Comparison of ENCODE assay signal across 8 mouse cellular contexts in the genomic region with DNA sequence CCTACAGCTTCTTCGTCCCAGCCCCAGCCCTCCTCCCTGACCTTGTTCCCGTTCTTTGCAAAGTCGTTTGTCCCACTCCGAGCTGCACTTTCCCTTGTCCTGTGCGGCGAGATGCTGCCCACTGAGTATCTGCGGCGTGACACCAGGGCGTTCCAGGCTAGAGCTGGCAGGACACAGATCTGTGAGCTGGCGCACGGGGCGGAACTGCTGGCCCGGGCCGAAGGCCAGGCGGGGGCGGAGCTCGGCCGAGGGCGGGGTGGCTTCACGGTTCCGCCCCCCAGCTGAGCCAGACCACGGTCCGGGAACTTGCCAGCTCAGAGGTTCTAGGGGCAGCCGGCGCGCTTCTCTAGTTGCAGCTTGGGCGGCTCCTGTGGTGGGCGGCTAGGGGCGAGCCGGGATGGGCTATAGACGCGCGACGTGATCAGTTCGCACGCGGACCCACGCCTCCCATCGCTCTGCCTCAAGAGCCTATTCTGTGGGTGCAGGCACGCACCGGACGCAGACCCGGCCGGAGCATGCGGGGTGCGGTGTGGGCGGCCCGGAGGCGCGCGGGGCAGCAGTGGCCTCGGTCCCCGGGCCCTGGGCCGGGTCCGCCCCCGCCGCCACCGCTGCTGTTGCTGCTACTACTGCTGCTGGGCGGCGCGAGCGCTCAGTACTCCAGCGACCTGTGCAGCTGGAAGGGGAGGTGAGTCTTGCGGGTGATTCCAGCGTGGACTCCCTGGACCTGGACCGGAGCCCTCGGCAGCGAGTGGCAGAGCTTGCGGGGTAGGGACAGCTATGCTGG. TPM values are rescaled to one million over a fixed set of nuclear protein-coding genes. Genes with fewer than 3 reads are reported as not detected.
DNase-seq lines count a peak whose midpoint lies in the region; ATAC-seq lines count a peak whose summit lies in the region.

No protein-coding gene starts in this region.

- DNase-seq in MN1 (ENCODE audit: low spot score), result peak; percentile 96
- peak; percentile 73 for DNase-seq in cerebellum, adult 9-10 months
- DNase-seq in layer of hippocampus, adult 9-11 months, result peak; percentile 86
- DNase-seq in ovary, adult 18-20 months (ENCODE audit: low spot score), result peak; percentile 91
- DNase-seq in thymus, postnatal 25 days, result peak; percentile 37

- peak overlapping the region; percentile 82 for H3K27ac ChIP-seq in lung, embryonic 16.5 days (ENCODE audit: low read length)

- no peaks in the 10 kb centered on the region for H3K9me3 ChIP-seq in lung, embryonic 16.5 days (ENCODE audit: control insufficient read depth, low read length)

- H3K9ac ChIP-seq in lung, embryonic 16.5 days (ENCODE audit: low read length), result peak overlapping the region; percentile 78

- H3K36me3 ChIP-seq in lung, embryonic 16.5 days (ENCODE audit: control insufficient read depth, insufficient read depth, low read length), result no peaks in the 10 kb centered on the region

- H3K27me3 ChIP-seq in lung, embryonic 16.5 days (ENCODE audit: control insufficient read depth, insufficient read depth, low read depth, low read length), result no peaks in the 10 kb centered on the region

- peak; percentile 60 for ATAC-seq in frontal cortex, adult (ENCODE audit: low TSS enrichment)
- ATAC-seq in hematopoietic stem cell, adult 5-6 weeks (replicated peaks in 1 of 2; ENCODE audit: insufficient read depth in 1 of 2, low FRiP score in 2 of 2, low TSS enrichment in 1 of 2, low read depth in 1 of 2, poor library complexity in 2 of 2, severe bottlenecking in 2 of 2), result peak; percentile 61 to 72
- peak; percentile 98 for ATAC-seq in lung, embryonic 16.5 days (ENCODE audit: low read depth)

- under 1% methylated on average over 69 of the region's 69 CpGs for WGBS in lung, embryonic 16.5 days

- peaks cover 8% of the 10 kb centered on the region for H3K4me1 ChIP-seq in lung, embryonic 16.5 days (replicated peaks; ENCODE audit: control insufficient read depth, insufficient read depth, low read length)

- H3K4me3 ChIP-seq in lung, embryonic 16.5 days (ENCODE audit: low read length), result peak overlapping the region; percentile 77

- peak overlapping the region; percentile 96 for H3K4me2 ChIP-seq in lung, embryonic 16.5 days (ENCODE audit: low read depth, low read length)

RNA-seq across cellular contexts. Expression of a gene that starts 1.0 kb away (rescaled TPM):
- total RNA-seq in hematopoietic stem cell, adult 5-6 weeks (2017), result 9.2 and 12.2 TPM in 2 replicates
- polyA plus RNA-seq in lung, embryonic 16.5 days (2015; fragmentation: Nextera tagmentation; extraction: Ambion mirVana), result 25.8 and 30.1 TPM in 2 replicates

RNA-seq across cellular contexts. Expression of a gene that starts 29.4 kb away (rescaled TPM):
- 14.2 and 24.0 TPM in 2 replicates for total RNA-seq in hematopoietic stem cell, adult 5-6 weeks (2017)
- 6.8 and 7.1 TPM in 2 replicates for polyA plus RNA-seq in lung, embryonic 16.5 days (2015; fragmentation: Nextera tagmentation; extraction: Ambion mirVana)

Comparison
In these comparisons a context has a peak if more than half of its experiments do, and no peak if none do; other contexts are left out.
1. Peak in every context shown above with its lines: DNase-seq, ATAC-seq, H3K4me3 ChIP-seq and H3K27ac ChIP-seq.
2. DNase-seq: peak in every context shown above with its lines; median percentile 96 in MN1; 91 in ovary, adult 18-20 months; 86 in layer of hippocampus, adult 9-11 months; 73 in cerebellum, adult 9-10 months; 37 in thymus, postnatal 25 days.